Mouse (Mus musculus): ENCODE results near the gene Dnhd1.

DNA sequence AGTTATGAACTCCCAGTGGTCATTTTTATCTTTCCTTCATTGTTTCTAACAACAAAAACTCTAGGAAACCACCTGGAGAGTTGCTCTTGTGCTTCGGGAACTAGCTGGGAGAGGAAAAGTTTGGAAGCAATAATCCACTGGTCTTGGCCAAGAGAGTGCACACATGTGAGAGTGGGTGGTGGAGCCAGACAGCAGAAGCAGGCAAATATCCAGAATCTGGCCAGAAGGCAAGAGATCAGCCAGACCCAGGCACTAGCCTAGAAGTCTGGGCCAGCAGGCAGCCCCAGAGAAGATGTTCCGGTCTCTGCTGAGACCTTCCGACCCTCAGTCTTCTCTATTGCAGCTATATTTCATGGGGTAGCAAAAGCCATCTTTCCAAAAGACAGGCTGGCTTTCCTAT lies 119.3 kb downstream of the Dnhd1 start:
- TF ChIP-seq POLR2A (IDR thresholded peaks at IDR 0.05; ENCODE audit: control insufficient read depth, extremely low read depth, insufficient read depth, low read length, poor library complexity) = no peak
- TF ChIP-seq CTCF (IDR thresholded peaks at IDR 0.05; ENCODE audit: borderline replicate concordance, control insufficient read depth, extremely low read depth, insufficient read depth, low read length, poor library complexity) = no peak

All from thymus, adult 2 months (tissue).